Mouse (Mus musculus): ENCODE measurements at regions not wholly inside any gene's neighbourhood (a gene's known extent, or its start where the extent isn't known, plus 50 kb on each side); places are given as distances from the start of the nearest gene placed in this dataset.

DNA sequence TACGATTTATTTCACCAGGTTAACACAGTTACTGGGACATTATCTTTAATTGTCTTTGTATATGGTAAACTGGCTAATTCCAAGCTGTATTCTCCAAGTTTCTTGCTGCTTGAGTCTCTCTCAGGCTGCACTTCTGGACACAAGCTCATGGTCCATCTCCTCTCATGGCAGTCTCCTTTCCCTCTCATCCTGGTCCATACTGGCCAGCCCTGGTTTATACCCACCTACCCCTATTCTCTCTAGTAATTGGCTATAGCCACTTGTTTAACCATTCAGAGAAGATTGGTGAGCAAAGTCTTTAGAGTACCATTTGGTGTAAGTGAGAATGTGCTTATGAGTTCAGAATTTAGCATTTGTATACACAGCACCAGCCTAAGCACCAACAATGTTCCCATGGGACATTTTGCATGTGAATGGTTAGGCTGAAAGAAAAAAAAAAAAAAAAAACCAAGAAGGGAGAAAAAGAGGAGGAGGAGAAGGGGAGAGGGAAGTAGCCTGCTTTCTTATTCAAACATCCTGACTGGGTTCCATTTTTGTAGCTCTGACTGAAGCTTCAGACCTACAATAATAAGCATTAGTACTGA, 63.2 kb upstream of the Gm11487 start:
- ATAC-seq (ENCODE audit: low FRiP score, low TSS enrichment) = no peak
- 91% methylated on average over 1 of the region's 1 CpGs for WGBS

More for the DNA sequence above, 63.2 kb upstream of the Gm11487 start:
- no peaks in the 10 kb centered on the region for H3K36me3 ChIP-seq (ENCODE audit: control insufficient read depth, insufficient read depth, low read length)
- no peak overlapping the region for H3K9ac ChIP-seq (ENCODE audit: low read depth, low read length)
- H3K4me1 ChIP-seq (ENCODE audit: control insufficient read depth, insufficient read depth, low read length) = no peaks in the 10 kb centered on the region
- H3K27ac ChIP-seq (ENCODE audit: low read depth, low read length) = no peak overlapping the region
- no peaks in the 10 kb centered on the region for H3K9me3 ChIP-seq (ENCODE audit: control insufficient read depth, low read length)
- no peak overlapping the region for H3K4me2 ChIP-seq (replicated peaks; ENCODE audit: low read depth, low read length)
- no peaks in the 10 kb centered on the region for H3K27me3 ChIP-seq (ENCODE audit: control insufficient read depth, insufficient read depth, low read length)
- no peak overlapping the region for H3K4me3 ChIP-seq (ENCODE audit: low read length)
